Mouse (Mus musculus): ENCODE results near the gene Top3a. TPM values are rescaled to one million over a fixed set of nuclear protein-coding genes. Genes with fewer than 3 reads are reported as not detected.
A peak's percentile ranks its signal among the peaks of the same experiment; 100 is the strongest.

The Top3a gene
- polyA plus RNA-seq, 1 experiment from 2014 or later, result 10.5 TPM

DNA sequence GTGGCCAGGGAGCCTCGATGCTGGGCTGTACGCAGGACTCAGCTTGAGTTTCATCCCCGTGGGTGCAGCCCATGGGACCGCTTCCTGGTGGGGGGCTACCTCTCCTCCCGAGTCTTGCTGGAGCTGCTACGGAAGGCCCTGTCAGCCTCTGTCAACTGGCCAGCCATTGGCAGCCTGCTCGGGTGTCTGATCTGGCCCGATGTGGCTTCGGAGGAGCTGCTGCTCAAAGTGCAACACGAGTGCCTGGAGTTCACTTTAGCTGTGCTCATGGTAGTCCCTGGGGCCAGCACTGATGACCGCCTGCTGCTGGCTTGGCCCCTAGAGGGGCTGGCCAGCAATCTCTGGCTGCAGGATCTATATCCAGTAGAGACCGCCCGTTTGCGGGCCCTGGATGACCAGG, 45.9 kb downstream of the Top3a start:
- Histone ChIP-seq H3K9ac (ENCODE audit: low read depth, low read length) (no peak overlapping the region), H3K27me3 (ENCODE audit: control insufficient read depth, insufficient read depth, low read length) (no peaks in the 10 kb centered on the region), H3K4me2 (no peak overlapping the region), H3K4me1 (ENCODE audit: control insufficient read depth, insufficient read depth, low read length) (peaks cover 14% of the 10 kb centered on the region), H3K27ac (ENCODE audit: low read depth, low read length) (no peak overlapping the region), H3K4me3 (ENCODE audit: low read depth, low read length) (no peak overlapping the region), H3K36me3 (ENCODE audit: control insufficient read depth, insufficient read depth, low read length) (peaks cover 11% of the 10 kb centered on the region; the same call in 1 of the 2 replicates), H3K9me3 (replicated peaks; ENCODE audit: control insufficient read depth, low read length) (no peaks in the 10 kb centered on the region)
- WGBS (ENCODE audit: insufficient replicate concordance), result 85% methylated on average over 14 of the region's 14 CpGs
- ATAC-seq (replicated peaks; ENCODE audit: insufficient number of reproducible peaks, low FRiP score, low TSS enrichment), result no peak

DNA sequence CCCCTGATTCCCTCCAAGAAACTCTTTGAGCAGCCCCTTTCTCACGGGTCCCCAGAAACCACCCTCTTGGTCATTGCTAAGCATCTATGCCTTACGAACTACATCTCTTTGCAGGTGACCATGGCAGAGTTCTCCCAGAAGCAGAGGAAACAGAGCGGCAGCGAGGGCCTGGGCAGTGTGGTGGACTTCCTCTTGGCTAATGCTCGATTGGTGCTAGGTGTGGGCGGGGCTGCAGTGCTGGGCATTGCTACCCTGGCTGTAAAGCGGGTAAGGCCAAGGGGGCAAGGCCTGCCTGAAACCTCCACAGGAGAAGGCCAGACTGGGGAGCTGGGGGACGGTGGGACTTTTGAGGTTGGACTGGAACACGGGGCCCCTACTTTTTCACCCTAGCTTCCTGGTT, 47.0 kb downstream of the Top3a start:
- WGBS (ENCODE audit: insufficient replicate concordance), result 85% methylated on average over 9 of the region's 9 CpGs
- H3K27ac ChIP-seq (ENCODE audit: low read depth, low read length), result no peak overlapping the region
- H3K9ac ChIP-seq (ENCODE audit: low read depth, low read length), result no peak overlapping the region
- no peak overlapping the region for H3K4me2 ChIP-seq
- no peak for ATAC-seq (replicated peaks; ENCODE audit: insufficient number of reproducible peaks, low FRiP score, low TSS enrichment)
- peaks cover 13% of the 10 kb centered on the region; the same call in 1 of the 2 replicates for H3K36me3 ChIP-seq (ENCODE audit: control insufficient read depth, insufficient read depth, low read length)
- no peaks in the 10 kb centered on the region for H3K27me3 ChIP-seq (ENCODE audit: control insufficient read depth, insufficient read depth, low read length)
- H3K4me1 ChIP-seq (ENCODE audit: control insufficient read depth, insufficient read depth, low read length), result peaks cover 18% of the 10 kb centered on the region
- no peaks in the 10 kb centered on the region for H3K9me3 ChIP-seq (replicated peaks; ENCODE audit: control insufficient read depth, low read length)
- no peak overlapping the region for H3K4me3 ChIP-seq (ENCODE audit: low read depth, low read length)

DNA sequence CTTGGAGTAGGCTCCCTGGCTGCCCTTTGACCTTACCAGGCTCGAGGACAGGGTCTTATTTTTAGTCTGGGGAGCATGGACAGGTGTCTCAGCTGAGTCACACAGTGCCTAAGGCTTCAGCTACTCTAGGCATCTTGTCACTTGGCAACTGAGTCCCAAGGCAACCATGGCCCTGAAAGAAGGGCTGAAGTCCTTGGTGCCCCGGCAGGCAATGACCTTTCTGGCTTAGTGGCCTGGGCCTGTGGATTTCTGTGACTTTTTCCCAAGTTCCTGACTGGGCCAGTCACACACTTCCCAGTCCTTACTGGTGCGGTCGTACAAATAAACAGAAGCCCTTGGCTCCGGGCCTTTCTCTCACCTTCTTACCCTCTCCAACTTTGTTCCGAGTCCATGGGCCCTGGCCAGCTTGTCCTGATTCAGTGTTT, 47.9 kb downstream of the Top3a start:
- Histone ChIP-seq H3K36me3 (ENCODE audit: control insufficient read depth, insufficient read depth, low read length) (peaks cover 19% of the 10 kb centered on the region), H3K4me2 (peak overlapping the region; percentile 84), H3K27me3 (ENCODE audit: control insufficient read depth, insufficient read depth, low read length) (no peaks in the 10 kb centered on the region), H3K4me1 (ENCODE audit: control insufficient read depth, insufficient read depth, low read length) (peaks cover 18% of the 10 kb centered on the region), H3K27ac (ENCODE audit: low read depth, low read length) (no peak overlapping the region), H3K9me3 (replicated peaks; ENCODE audit: control insufficient read depth, low read length) (no peaks in the 10 kb centered on the region), H3K9ac (ENCODE audit: low read depth, low read length) (peak overlapping the region; percentile 81; the same call in 1 of the 2 replicates), H3K4me3 (ENCODE audit: low read depth, low read length) (peak overlapping the region; percentile 82; the same call in 1 of the 2 replicates)
- ATAC-seq (replicated peaks; ENCODE audit: insufficient number of reproducible peaks, low FRiP score, low TSS enrichment), result no peak
- 66% methylated on average over 6 of the region's 6 CpGs for WGBS (ENCODE audit: insufficient replicate concordance)

DNA sequence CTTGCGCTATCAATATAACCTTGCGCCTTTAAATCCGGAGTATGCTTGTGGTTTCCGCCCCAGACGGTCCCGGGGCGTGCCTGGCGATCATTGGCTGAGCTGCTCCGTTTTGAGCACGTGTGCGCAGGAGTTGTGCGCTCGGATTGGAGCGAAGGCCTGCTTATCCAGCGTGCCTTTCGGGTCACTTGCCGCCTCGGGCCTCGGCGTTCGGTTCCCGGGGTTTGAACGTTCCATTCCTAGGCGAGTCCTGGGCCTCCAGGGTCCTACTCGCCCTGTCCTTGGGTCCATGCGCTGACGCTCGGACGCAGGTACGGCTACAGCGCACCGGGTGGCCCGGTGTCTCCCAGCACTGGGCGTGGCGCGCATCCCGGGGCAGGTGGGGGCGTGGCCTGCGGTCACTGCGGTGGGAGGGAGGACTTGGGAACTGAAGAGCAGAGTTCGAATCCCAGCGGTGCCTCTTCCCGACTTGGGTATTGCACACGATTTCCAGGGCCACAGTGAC, 48.9 kb downstream of the Top3a start, which contains the start of gene Mief2:
Gene Mief2, plus strand, starts transcription at position 139 of the 502 bp plus-strand sequence.
- peaks cover 18% of the 10 kb centered on the region for H3K4me1 ChIP-seq (ENCODE audit: control insufficient read depth, insufficient read depth, low read length)
- H3K9ac ChIP-seq (ENCODE audit: low read depth, low read length), result peak within 1 kb of the TSS; percentile 89
- WGBS (ENCODE audit: insufficient replicate concordance), result under 1% methylated on average over 44 of the region's 44 CpGs
- H3K4me3 ChIP-seq (ENCODE audit: low read depth, low read length), result peak within 1 kb of the TSS; percentile 82
- no peaks in the 10 kb centered on the region for H3K27me3 ChIP-seq (ENCODE audit: control insufficient read depth, insufficient read depth, low read length)
- no peaks in the 10 kb centered on the region for H3K9me3 ChIP-seq (replicated peaks; ENCODE audit: control insufficient read depth, low read length)
- peak; percentile 86 for ATAC-seq (replicated peaks; ENCODE audit: insufficient number of reproducible peaks, low FRiP score, low TSS enrichment)
- H3K36me3 ChIP-seq (ENCODE audit: control insufficient read depth, insufficient read depth, low read length), result peaks cover 27% of the 10 kb centered on the region
- H3K27ac ChIP-seq (ENCODE audit: low read depth, low read length), result peak within 1 kb of the TSS; percentile 85
- peak within 1 kb of the TSS; percentile 84 for H3K4me2 ChIP-seq

DNA sequence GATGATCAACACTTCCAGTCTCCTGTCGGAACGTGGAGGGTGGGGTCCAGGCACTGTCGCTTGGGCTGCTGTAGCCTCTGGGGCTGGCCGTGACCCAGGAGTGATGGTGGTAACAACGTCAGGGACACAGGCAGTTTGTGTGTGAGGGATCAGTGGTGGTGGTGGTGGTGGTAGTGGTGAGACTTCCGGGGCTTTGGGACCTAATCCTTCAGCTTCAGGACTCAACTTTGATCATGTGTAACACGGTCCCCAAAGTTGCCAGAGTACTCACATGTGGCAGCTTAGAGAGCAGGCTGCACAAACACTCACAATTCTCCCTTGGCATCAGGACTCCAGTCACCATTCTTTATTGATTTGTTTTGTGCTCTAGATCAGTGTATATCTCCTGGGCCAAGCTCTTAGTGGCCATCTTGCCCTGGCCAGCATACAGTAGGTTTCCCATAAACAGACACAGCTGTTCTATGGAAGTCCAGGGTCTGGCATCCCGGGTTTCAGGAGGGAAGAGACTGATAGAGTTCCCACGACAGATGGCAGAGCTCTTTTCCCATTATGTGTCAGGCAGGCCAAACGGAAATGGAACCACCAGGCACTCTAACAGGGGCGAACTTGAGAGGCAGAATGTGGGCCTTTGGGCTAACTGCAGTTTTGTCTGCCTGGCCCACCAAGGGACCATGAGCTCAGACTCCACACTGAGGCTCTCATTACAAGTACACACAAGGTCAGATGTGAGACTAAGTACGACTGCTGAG, 49.6 kb downstream of the Top3a start:
- Histone ChIP-seq H3K4me2 (peak overlapping the region; percentile 84), H3K4me1 (ENCODE audit: control insufficient read depth, insufficient read depth, low read length) (peaks cover 18% of the 10 kb centered on the region), H3K27ac (ENCODE audit: low read depth, low read length) (peak overlapping the region; percentile 85), H3K4me3 (ENCODE audit: low read depth, low read length) (peak overlapping the region; percentile 82), H3K9me3 (replicated peaks; ENCODE audit: control insufficient read depth, low read length) (no peaks in the 10 kb centered on the region), H3K9ac (ENCODE audit: low read depth, low read length) (peak overlapping the region; percentile 89), H3K27me3 (ENCODE audit: control insufficient read depth, insufficient read depth, low read length) (no peaks in the 10 kb centered on the region), H3K36me3 (ENCODE audit: control insufficient read depth, insufficient read depth, low read length) (peaks cover 30% of the 10 kb centered on the region)
- 4% methylated on average over 12 of the region's 12 CpGs for WGBS (ENCODE audit: insufficient replicate concordance)
- ATAC-seq (replicated peaks; ENCODE audit: insufficient number of reproducible peaks, low FRiP score, low TSS enrichment), result no peak

DNA sequence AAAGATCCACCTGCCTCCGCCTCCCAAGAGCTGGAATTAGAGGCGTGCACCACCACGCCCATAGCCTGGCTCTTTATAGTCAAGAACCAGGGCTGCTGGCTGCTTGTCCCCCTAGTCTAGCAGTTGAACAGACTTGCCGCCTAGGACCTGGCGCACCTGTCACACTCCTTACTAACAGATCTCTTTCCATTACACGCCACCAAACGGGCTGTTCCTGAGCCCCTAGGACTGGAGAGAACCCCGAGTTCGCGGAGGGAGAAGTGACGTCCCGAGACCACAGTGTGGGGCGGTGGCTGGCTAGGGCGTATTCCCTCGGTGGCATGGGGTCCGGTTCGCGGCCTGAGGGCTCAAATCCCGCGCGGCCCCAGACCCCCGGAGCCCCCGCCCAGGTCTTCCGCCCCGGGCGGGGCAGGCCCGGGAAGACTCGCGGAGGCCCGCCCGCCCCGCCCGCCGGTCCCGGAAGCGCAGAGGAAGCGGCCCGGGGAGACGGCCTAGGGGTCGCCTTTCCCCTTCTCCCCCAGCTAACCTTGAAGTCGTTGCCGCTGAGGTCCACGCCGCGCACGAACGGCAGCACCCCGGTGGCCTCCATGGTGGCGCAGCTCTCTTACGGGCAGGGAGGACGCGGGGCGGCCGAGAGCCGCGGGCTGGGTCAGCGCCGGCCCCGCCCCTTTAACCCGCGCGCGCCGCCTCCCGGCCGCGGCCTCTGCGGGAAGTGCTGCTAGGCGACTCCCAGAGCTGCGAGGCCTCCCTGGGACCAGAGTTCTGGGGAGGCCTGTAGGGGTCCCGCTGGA, 50.4 kb downstream of the Top3a start, which contains the start of gene Flii:
Gene Flii, minus strand, starts transcription at position 663 of the 791 bp plus-strand sequence.
- peak; percentile 78 for ATAC-seq (replicated peaks; ENCODE audit: insufficient number of reproducible peaks, low FRiP score, low TSS enrichment)
- no peaks in the 10 kb centered on the region for H3K9me3 ChIP-seq (replicated peaks; ENCODE audit: control insufficient read depth, low read length)
- peak within 1 kb of the TSS; percentile 84 for H3K4me2 ChIP-seq
- peak within 1 kb of the TSS; percentile 89 for H3K9ac ChIP-seq (ENCODE audit: low read depth, low read length)
- H3K27ac ChIP-seq (ENCODE audit: low read depth, low read length), result peak within 1 kb of the TSS; percentile 85
- H3K27me3 ChIP-seq (ENCODE audit: control insufficient read depth, insufficient read depth, low read length), result no peaks in the 10 kb centered on the region
- peaks cover 37% of the 10 kb centered on the region for H3K36me3 ChIP-seq (ENCODE audit: control insufficient read depth, insufficient read depth, low read length)
- H3K4me3 ChIP-seq (ENCODE audit: low read depth, low read length), result peak within 1 kb of the TSS; percentile 82
- WGBS (ENCODE audit: insufficient replicate concordance), result under 1% methylated on average over 52 of the region's 71 CpGs
- H3K4me1 ChIP-seq (ENCODE audit: control insufficient read depth, insufficient read depth, low read length), result peaks cover 18% of the 10 kb centered on the region

DNA sequence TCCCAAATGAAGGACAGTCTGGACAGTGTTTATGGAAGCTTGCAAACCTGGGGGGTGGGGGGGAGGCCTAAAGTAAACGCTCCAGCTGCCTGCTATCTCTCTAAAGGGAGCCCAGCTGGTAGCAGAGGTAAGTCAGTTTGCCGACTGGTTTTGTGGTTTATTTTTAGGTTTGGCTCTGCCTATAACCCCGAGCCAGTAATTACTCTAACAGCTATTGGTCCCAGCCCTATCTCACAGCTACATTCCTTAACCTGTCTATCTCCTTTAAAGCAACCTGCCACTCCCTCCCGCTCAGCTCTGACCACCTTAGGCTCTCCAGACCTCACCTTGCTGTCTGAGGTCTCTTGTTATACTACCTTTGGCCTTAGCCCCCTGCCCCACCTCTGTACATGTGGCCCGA, 57.9 kb downstream of the Top3a start:
- no peak for ATAC-seq (replicated peaks; ENCODE audit: insufficient number of reproducible peaks, low FRiP score, low TSS enrichment)
- H3K27me3 ChIP-seq (ENCODE audit: control insufficient read depth, insufficient read depth, low read length), result no peaks in the 10 kb centered on the region
- H3K4me3 ChIP-seq (ENCODE audit: low read depth, low read length), result no peak overlapping the region
- 45% methylated on average over 5 of the region's 5 CpGs for WGBS (ENCODE audit: insufficient replicate concordance)
- H3K9me3 ChIP-seq (replicated peaks; ENCODE audit: control insufficient read depth, low read length), result no peaks in the 10 kb centered on the region
- no peak overlapping the region for H3K27ac ChIP-seq (ENCODE audit: low read depth, low read length)
- H3K9ac ChIP-seq (ENCODE audit: low read depth, low read length), result peak overlapping the region; percentile 56; the same call in 1 of the 2 replicates
- peaks cover 61% of the 10 kb centered on the region for H3K36me3 ChIP-seq (ENCODE audit: control insufficient read depth, insufficient read depth, low read length)
- H3K4me2 ChIP-seq, result no peak overlapping the region
- H3K4me1 ChIP-seq (ENCODE audit: control insufficient read depth, insufficient read depth, low read length), result peaks cover 7% of the 10 kb centered on the region; the same call in 1 of the 2 replicates

DNA sequence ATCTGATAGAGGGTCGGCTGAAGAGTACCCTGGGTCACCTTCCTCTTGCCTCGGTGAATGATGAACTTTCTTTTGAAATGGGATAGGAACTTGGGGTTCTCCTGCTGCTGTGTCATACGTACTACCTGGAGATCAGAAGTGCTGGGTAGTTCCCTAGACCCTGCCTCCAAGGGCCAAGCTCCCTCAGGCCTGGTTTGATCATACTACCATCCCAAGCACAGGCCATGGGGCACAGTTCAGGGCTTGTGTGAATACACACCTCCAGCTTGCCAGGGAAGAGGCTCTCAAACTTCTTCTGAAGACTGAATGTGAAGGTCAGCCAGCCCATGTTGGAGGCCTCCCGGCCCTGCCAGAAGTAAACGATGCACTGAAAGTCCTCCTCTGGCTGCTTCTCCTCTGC, 61.3 kb downstream of the Top3a start:
- ATAC-seq (replicated peaks; ENCODE audit: insufficient number of reproducible peaks, low FRiP score, low TSS enrichment), result no peak
- H3K4me3 ChIP-seq (ENCODE audit: low read depth, low read length), result no peak overlapping the region
- H3K9me3 ChIP-seq (replicated peaks; ENCODE audit: control insufficient read depth, low read length), result no peaks in the 10 kb centered on the region
- peaks cover 7% of the 10 kb centered on the region; the same call in 1 of the 2 replicates for H3K4me1 ChIP-seq (ENCODE audit: control insufficient read depth, insufficient read depth, low read length)
- no peak overlapping the region for H3K27ac ChIP-seq (ENCODE audit: low read depth, low read length)
- 85% methylated on average over 5 of the region's 5 CpGs for WGBS (ENCODE audit: insufficient replicate concordance)
- peaks cover 61% of the 10 kb centered on the region for H3K36me3 ChIP-seq (ENCODE audit: control insufficient read depth, insufficient read depth, low read length)
- H3K27me3 ChIP-seq (ENCODE audit: control insufficient read depth, insufficient read depth, low read length), result no peaks in the 10 kb centered on the region
- no peak overlapping the region for H3K4me2 ChIP-seq
- H3K9ac ChIP-seq (ENCODE audit: low read depth, low read length), result no peak overlapping the region

Measured in heart, embryonic 11.5 days (tissue).